Mouse (Mus musculus): ENCODE results near the gene Tmem92. TPM values are rescaled to one million over a fixed set of nuclear protein-coding genes. Genes with fewer than 3 reads are reported as not detected.

Tmem92 gene
- polyA plus RNA-seq, 1 experiment from 2014 or later, result not detected

GRCm38 (mm10) chr11:94762281-94762680 lies 20.2 kb downstream of the Tmem92 start:
- H3K4me3 ChIP-seq (replicated peaks), result no peak overlapping the region
- no peak overlapping the region for H3K4me2 ChIP-seq (replicated peaks)
- no peaks in the 10 kb centered on the region for H3K27me3 ChIP-seq
- H3K36me3 ChIP-seq, result no peaks in the 10 kb centered on the region
- H3K9ac ChIP-seq, result no peak overlapping the region
- no peaks in the 10 kb centered on the region for H3K4me1 ChIP-seq
- no peak overlapping the region for H3K27ac ChIP-seq (replicated peaks)
- no peaks in the 10 kb centered on the region for H3K9me3 ChIP-seq (replicated peaks)
- ATAC-seq (ENCODE audit: insufficient number of reproducible peaks, low FRiP score, low TSS enrichment, low read depth), result no peak
- WGBS, result 72% methylated on average over 1 of the region's 1 CpGs

GRCm38 (mm10) chr11:94760799-94761198 lies 21.7 kb downstream of the Tmem92 start:
- WGBS, result 68% methylated on average over 7 of the region's 7 CpGs
- H3K9ac ChIP-seq, result no peak overlapping the region
- no peak for ATAC-seq (ENCODE audit: insufficient number of reproducible peaks, low FRiP score, low TSS enrichment, low read depth)
- H3K4me1 ChIP-seq, result no peaks in the 10 kb centered on the region
- no peaks in the 10 kb centered on the region for H3K27me3 ChIP-seq
- H3K9me3 ChIP-seq (replicated peaks), result no peaks in the 10 kb centered on the region
- H3K36me3 ChIP-seq, result no peaks in the 10 kb centered on the region
- no peak overlapping the region for H3K4me2 ChIP-seq (replicated peaks)
- H3K4me3 ChIP-seq (replicated peaks), result no peak overlapping the region
- H3K27ac ChIP-seq (replicated peaks), result no peak overlapping the region

GRCm38 (mm10) chr11:94760364-94760763 lies 22.1 kb downstream of the Tmem92 start:
- no peak overlapping the region for H3K4me3 ChIP-seq (replicated peaks)
- no peaks in the 10 kb centered on the region for H3K4me1 ChIP-seq
- WGBS, result 69% methylated on average over 3 of the region's 3 CpGs
- no peaks in the 10 kb centered on the region for H3K9me3 ChIP-seq (replicated peaks)
- H3K36me3 ChIP-seq, result no peaks in the 10 kb centered on the region
- H3K9ac ChIP-seq, result no peak overlapping the region
- ATAC-seq (ENCODE audit: insufficient number of reproducible peaks, low FRiP score, low TSS enrichment, low read depth), result no peak
- no peak overlapping the region for H3K27ac ChIP-seq (replicated peaks)
- H3K4me2 ChIP-seq (replicated peaks), result no peak overlapping the region
- H3K27me3 ChIP-seq, result no peaks in the 10 kb centered on the region

GRCm38 (mm10) chr11:94759916-94760315 lies 22.6 kb downstream of the Tmem92 start:
- no peak overlapping the region for H3K4me3 ChIP-seq (replicated peaks)
- no peaks in the 10 kb centered on the region for H3K4me1 ChIP-seq
- H3K9me3 ChIP-seq (replicated peaks), result no peaks in the 10 kb centered on the region
- H3K36me3 ChIP-seq, result no peaks in the 10 kb centered on the region
- H3K9ac ChIP-seq, result no peak overlapping the region
- no peak overlapping the region for H3K27ac ChIP-seq (replicated peaks)
- ATAC-seq (ENCODE audit: insufficient number of reproducible peaks, low FRiP score, low TSS enrichment, low read depth), result no peak
- H3K4me2 ChIP-seq (replicated peaks), result no peak overlapping the region
- 72% methylated on average over 6 of the region's 6 CpGs for WGBS
- H3K27me3 ChIP-seq, result no peaks in the 10 kb centered on the region

- WGBS, result 56% methylated on average over 2 of the region's 2 CpGs
Measured at GRCm38 (mm10) chr11:94752946-94753713, 29.4 kb downstream of the Tmem92 start.

GRCm38 (mm10) chr11:94741732-94742272 lies 40.7 kb downstream of the Tmem92 start, which contains the start of gene Cdc34b:
Cdc34b (plus strand) TSS chr11:94741782.
- H3K9me3 ChIP-seq (replicated peaks), result no peaks in the 10 kb centered on the region
- no peaks in the 10 kb centered on the region for H3K27me3 ChIP-seq
- no peak within 1 kb of the TSS for H3K4me2 ChIP-seq (replicated peaks)
- no peak within 1 kb of the TSS for H3K27ac ChIP-seq (replicated peaks)
- H3K4me3 ChIP-seq (replicated peaks), result no peak within 1 kb of the TSS
- H3K9ac ChIP-seq, result no peak within 1 kb of the TSS
- H3K4me1 ChIP-seq, result no peaks in the 10 kb centered on the region
- WGBS, result 77% methylated on average over 29 of the region's 29 CpGs
- ATAC-seq (ENCODE audit: insufficient number of reproducible peaks, low FRiP score, low TSS enrichment, low read depth), result no peak
- no peaks in the 10 kb centered on the region for H3K36me3 ChIP-seq

More at GRCm38 (mm10) chr11:94752946-94753713, 29.4 kb downstream of the Tmem92 start:
- Histone ChIP-seq H3K36me3 (no peaks in the 10 kb centered on the region), H3K27me3 (no peaks in the 10 kb centered on the region), H3K9ac (no peak overlapping the region), H3K27ac (replicated peaks) (no peak overlapping the region), H3K9me3 (replicated peaks) (no peaks in the 10 kb centered on the region), H3K4me1 (no peaks in the 10 kb centered on the region), H3K4me2 (replicated peaks) (no peak overlapping the region), H3K4me3 (replicated peaks) (no peak overlapping the region)
- ATAC-seq (ENCODE audit: insufficient number of reproducible peaks, low FRiP score, low TSS enrichment, low read depth), result no peak

GRCm38 (mm10) chr11:94735746-94736145 lies 46.8 kb downstream of the Tmem92 start:
- no peak for ATAC-seq (ENCODE audit: insufficient number of reproducible peaks, low FRiP score, low TSS enrichment, low read depth)
- Histone ChIP-seq H3K27ac (replicated peaks) (no peak overlapping the region), H3K4me2 (replicated peaks) (no peak overlapping the region), H3K36me3 (no peaks in the 10 kb centered on the region), H3K9me3 (replicated peaks) (no peaks in the 10 kb centered on the region), H3K4me1 (no peaks in the 10 kb centered on the region), H3K27me3 (no peaks in the 10 kb centered on the region), H3K4me3 (replicated peaks) (no peak overlapping the region), H3K9ac (no peak overlapping the region)
- WGBS, result 77% methylated on average over 2 of the region's 2 CpGs

GRCm38 (mm10) chr11:94732773-94733172 lies 49.7 kb downstream of the Tmem92 start:
- Histone ChIP-seq H3K4me3 (replicated peaks) (no peak overlapping the region), H3K4me2 (replicated peaks) (no peak overlapping the region), H3K9ac (no peak overlapping the region), H3K4me1 (no peaks in the 10 kb centered on the region), H3K27me3 (no peaks in the 10 kb centered on the region), H3K36me3 (no peaks in the 10 kb centered on the region), H3K27ac (replicated peaks) (no peak overlapping the region), H3K9me3 (replicated peaks) (no peaks in the 10 kb centered on the region)
- no peak for ATAC-seq (ENCODE audit: insufficient number of reproducible peaks, low FRiP score, low TSS enrichment, low read depth)
- 40% methylated on average over 8 of the region's 8 CpGs for WGBS

GRCm38 (mm10) chr11:94731229-94731628 lies 51.3 kb downstream of the Tmem92 start:
- H3K4me1 ChIP-seq, result no peaks in the 10 kb centered on the region
- no peak overlapping the region for H3K9ac ChIP-seq
- H3K4me3 ChIP-seq (replicated peaks), result no peak overlapping the region
- 88% methylated on average over 12 of the region's 12 CpGs for WGBS
- ATAC-seq (ENCODE audit: insufficient number of reproducible peaks, low FRiP score, low TSS enrichment, low read depth), result no peak
- H3K27me3 ChIP-seq, result no peaks in the 10 kb centered on the region
- H3K27ac ChIP-seq (replicated peaks), result no peak overlapping the region
- no peaks in the 10 kb centered on the region for H3K9me3 ChIP-seq (replicated peaks)
- no peaks in the 10 kb centered on the region for H3K36me3 ChIP-seq
- H3K4me2 ChIP-seq (replicated peaks), result no peak overlapping the region

- Histone ChIP-seq H3K4me2 (replicated peaks) (no peak overlapping the region), H3K27ac (replicated peaks) (no peak overlapping the region), H3K4me1 (no peaks in the 10 kb centered on the region), H3K27me3 (no peaks in the 10 kb centered on the region), H3K9ac (no peak overlapping the region), H3K4me3 (replicated peaks) (no peak overlapping the region), H3K9me3 (replicated peaks) (no peaks in the 10 kb centered on the region), H3K36me3 (no peaks in the 10 kb centered on the region)
- ATAC-seq (ENCODE audit: insufficient number of reproducible peaks, low FRiP score, low TSS enrichment, low read depth), result no peak
- WGBS, result 25% methylated on average over 5 of the region's 5 CpGs
Measured at GRCm38 (mm10) chr11:94730261-94730660, 52.2 kb downstream of the Tmem92 start.

- H3K4me2 ChIP-seq (replicated peaks), result no peak overlapping the region
- WGBS, result 25% methylated on average over 4 of the region's 4 CpGs
- H3K27me3 ChIP-seq, result no peaks in the 10 kb centered on the region
- no peaks in the 10 kb centered on the region for H3K36me3 ChIP-seq
- H3K9ac ChIP-seq, result no peak overlapping the region
- no peak for ATAC-seq (ENCODE audit: insufficient number of reproducible peaks, low FRiP score, low TSS enrichment, low read depth)
- H3K9me3 ChIP-seq (replicated peaks), result no peaks in the 10 kb centered on the region
- H3K27ac ChIP-seq (replicated peaks), result no peak overlapping the region
- H3K4me3 ChIP-seq (replicated peaks), result no peak overlapping the region
- no peaks in the 10 kb centered on the region for H3K4me1 ChIP-seq
Measured at GRCm38 (mm10) chr11:94729565-94729964, 52.9 kb downstream of the Tmem92 start.

- whole genome bisulfite sequencing, result 73% methylated on average over 3 of the region's 3 CpGs
- H3K27ac ChIP-seq (replicated peaks), result no peak overlapping the region
- H3K4me1 ChIP-seq, result no peaks in the 10 kb centered on the region
- H3K9me3 ChIP-seq (replicated peaks), result no peaks in the 10 kb centered on the region
- H3K4me3 ChIP-seq (replicated peaks), result no peak overlapping the region
- H3K36me3 ChIP-seq, result no peaks in the 10 kb centered on the region
- ATAC-seq (ENCODE audit: insufficient number of reproducible peaks, low FRiP score, low TSS enrichment, low read depth), result no peak
- no peak overlapping the region for H3K9ac ChIP-seq
- H3K4me2 ChIP-seq (replicated peaks), result no peak overlapping the region
- H3K27me3 ChIP-seq, result no peaks in the 10 kb centered on the region
Measured at GRCm38 (mm10) chr11:94728545-94728944, 54.0 kb downstream of the Tmem92 start.
